ENCODE assay signal across 9 mouse cellular contexts in genomic region chr13:50958051-50958883, GRCm38 (mm10).
DNase-seq lines count a peak whose midpoint lies in the region; ATAC-seq and TF ChIP-seq lines count a peak whose summit lies in the region.
"Had no signal": no experiment of that assay in that cellular context is flagged by ENCODE, and none has a peak within 500 bp of the region (broad histone marks: within the 10 kb centered on the region; RNA-seq: fewer than 3 reads in every experiment).

No protein-coding gene starts in this region.

- H3K9ac ChIP-seq in neural tube, embryonic 15.5 days (replicated peaks): no peak overlapping the region
- H3K9ac ChIP-seq in stomach, postnatal 0 days (ENCODE audit: low read length): no peak overlapping the region
- H3K9ac ChIP-seq in midbrain, embryonic 14.5 days (replicated peaks; ENCODE audit: low read length): no peak overlapping the region
- H3K9ac ChIP-seq: midbrain, embryonic 15.5 days had no signal

- no peak for DNase-seq in neural tube, embryonic 10.5 days (ENCODE audit: extremely low spot score, low spot score)
- DNase-seq in adrenal gland, postnatal 14 days: peak; percentile 72
- DNase-seq in kidney, adult 8-10 months: peak; percentile 11 to 18
- DNase-seq in stomach, postnatal 0 days (ENCODE audit: low spot score): peak; percentile 27
- DNase-seq in layer of hippocampus, adult 9-10 months (ENCODE audit: low spot score): no peak
- DNase-seq in cerebellum, postnatal 14 days: no peak
- DNase-seq in midbrain, embryonic 14.5 days: no peak

- no peaks in the 10 kb centered on the region for H3K4me1 ChIP-seq in neural tube, embryonic 15.5 days
- no peaks in the 10 kb centered on the region for H3K4me1 ChIP-seq in stomach, postnatal 0 days (replicated peaks; ENCODE audit: control insufficient read depth, insufficient read depth)
- H3K4me1 ChIP-seq in midbrain, embryonic 14.5 days (ENCODE audit: control insufficient read depth, insufficient read depth, low read length): no peaks in the 10 kb centered on the region
- H3K4me1 ChIP-seq: midbrain, embryonic 15.5 days had no signal

- H3K4me2 ChIP-seq in neural tube, embryonic 15.5 days: 0 out of 2 replicates have a peak overlapping the region, but pooled peaks have one; percentile 20
- peak overlapping the region; percentile 35 for H3K4me2 ChIP-seq in stomach, postnatal 0 days (replicated peaks; ENCODE audit: low read depth)
- no peak overlapping the region for H3K4me2 ChIP-seq in midbrain, embryonic 14.5 days (ENCODE audit: low read length)
- H3K4me2 ChIP-seq: midbrain, embryonic 15.5 days had no signal

- no peak for ATAC-seq in neural tube, embryonic 15.5 days (ENCODE audit: low FRiP score)
- peak; percentile 60; the same call in 1 of the 2 replicates for ATAC-seq in stomach, postnatal 0 days (ENCODE audit: low FRiP score, low TSS enrichment)
- no peak for ATAC-seq in midbrain, embryonic 14.5 days (ENCODE audit: low FRiP score, low TSS enrichment)
- ATAC-seq: midbrain, embryonic 15.5 days had no signal

- no peaks in the 10 kb centered on the region for H3K27me3 ChIP-seq in neural tube, embryonic 15.5 days (replicated peaks)
- no peaks in the 10 kb centered on the region for H3K27me3 ChIP-seq in stomach, postnatal 0 days (ENCODE audit: control insufficient read depth, insufficient read depth, low read length)
- H3K27me3 ChIP-seq in midbrain, embryonic 14.5 days (ENCODE audit: control insufficient read depth, insufficient read depth, low read length): no peaks in the 10 kb centered on the region
- H3K27me3 ChIP-seq: midbrain, embryonic 15.5 days had no signal

- no peak overlapping the region for H3K4me3 ChIP-seq in neural tube, embryonic 15.5 days (replicated peaks)
- H3K4me3 ChIP-seq in stomach, postnatal 0 days (ENCODE audit: low read depth, low read length): no peak overlapping the region
- H3K4me3 ChIP-seq in midbrain, embryonic 14.5 days (replicated peaks; ENCODE audit: low read depth, low read length): no peak overlapping the region
- H3K4me3 ChIP-seq: midbrain, embryonic 15.5 days had no signal

- H3K27ac ChIP-seq in neural tube, embryonic 15.5 days (replicated peaks): no peak overlapping the region
- H3K27ac ChIP-seq in stomach, postnatal 0 days (replicated peaks): no peak overlapping the region
- no peak overlapping the region for H3K27ac ChIP-seq in midbrain, embryonic 14.5 days (replicated peaks; ENCODE audit: low read depth, low read length)
- H3K27ac ChIP-seq: midbrain, embryonic 15.5 days had no signal

- no peaks in the 10 kb centered on the region for H3K9me3 ChIP-seq in neural tube, embryonic 15.5 days (replicated peaks)
- no peaks in the 10 kb centered on the region for H3K9me3 ChIP-seq in stomach, postnatal 0 days (ENCODE audit: control insufficient read depth, low read length)
- H3K9me3 ChIP-seq in midbrain, embryonic 14.5 days (ENCODE audit: control insufficient read depth, low read length): no peaks in the 10 kb centered on the region
- H3K9me3 ChIP-seq: midbrain, embryonic 15.5 days had no signal

- TF ChIP-seq CTCF in stomach, postnatal 0 days (IDR thresholded peaks at IDR 0.05; ENCODE audit: low read depth): no peak

- no peak for TF ChIP-seq EP300 in stomach, postnatal 0 days (optimal IDR thresholded peaks at IDR 0.05)

- H3K36me3 ChIP-seq in neural tube, embryonic 15.5 days: no peaks in the 10 kb centered on the region
- H3K36me3 ChIP-seq in stomach, postnatal 0 days (ENCODE audit: control insufficient read depth, insufficient read depth, low read length): no peaks in the 10 kb centered on the region
- H3K36me3 ChIP-seq in midbrain, embryonic 14.5 days (ENCODE audit: control insufficient read depth, insufficient read depth, low read length): no peaks in the 10 kb centered on the region
- H3K36me3 ChIP-seq: midbrain, embryonic 15.5 days had no signal

- WGBS in neural tube, embryonic 15.5 days: 70% methylated on average over 20 of the region's 20 CpGs
- 29% methylated on average over 20 of the region's 20 CpGs for WGBS in stomach, postnatal 0 days
- 75% methylated on average over 20 of the region's 20 CpGs for WGBS in midbrain, embryonic 14.5 days

Comparison
In these comparisons a context has a peak if more than half of its experiments do, and no peak if none do; other contexts are left out.
1. DNase-seq: peak in adrenal gland, postnatal 14 days (single experiment), kidney, adult 8-10 months (2 of 2) and stomach, postnatal 0 days (single experiment); none in neural tube, embryonic 10.5 days (single experiment), layer of hippocampus, adult 9-10 months (single experiment), cerebellum, postnatal 14 days (0 of 2) and midbrain, embryonic 14.5 days (single experiment).